Mouse (Mus musculus): ENCODE data around the gene Vapb. TPM values are rescaled to one million over a fixed set of nuclear protein-coding genes. Genes with fewer than 3 reads are reported as not detected.

The Vapb gene
- total RNA-seq, 2 experiments from 2014 or later = 122 to 127 TPM

- intact Hi-C loops (cut with DNase I) = no loop called here
- DNase-seq = no peak
Observed at GRCm38 (mm10) chr2:173730444-173730966, 6.8 kb upstream of the Vapb start.

DNA sequence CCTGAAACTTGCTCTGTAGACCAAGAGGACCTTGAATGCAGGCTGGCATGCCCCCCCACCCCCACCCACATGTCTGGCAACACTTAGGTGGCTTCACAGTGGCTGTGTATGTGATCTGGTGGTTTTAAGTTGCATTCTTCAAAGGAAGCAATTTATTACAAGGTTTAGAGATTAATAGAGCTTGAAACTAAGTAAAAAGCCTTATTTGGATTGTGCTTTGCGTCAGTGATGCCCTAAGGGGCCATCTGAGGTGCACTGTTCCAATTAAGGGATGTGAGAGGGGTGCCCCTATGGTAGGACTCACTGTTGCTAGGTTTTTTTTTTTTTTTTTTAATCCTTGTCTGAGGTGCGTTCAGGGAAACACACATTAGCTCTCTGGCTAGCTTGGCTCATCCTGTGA, 2.9 kb upstream of the Vapb start:
- DNase-seq = no peak
- intact Hi-C loops (cut with DNase I) = no loop called here

DNA sequence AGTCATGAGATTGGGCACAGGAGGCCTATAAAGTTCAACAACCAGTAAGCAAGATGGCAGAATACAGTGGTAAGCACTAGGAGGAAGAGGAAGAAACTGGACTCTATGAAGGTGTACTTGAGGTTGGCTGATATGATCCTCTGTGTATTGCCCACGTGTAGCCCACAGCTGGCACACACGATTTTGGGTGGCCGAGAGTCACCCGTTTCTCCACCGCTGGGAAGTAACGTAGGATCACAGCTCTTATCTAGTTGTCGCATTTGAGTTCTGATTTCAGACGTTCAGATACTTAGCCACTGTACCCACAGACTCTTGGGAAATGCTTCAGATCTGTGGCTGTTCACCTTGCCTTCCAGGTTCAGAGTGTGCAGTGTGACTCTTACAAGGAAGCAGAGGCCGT, 921 bp downstream of the Vapb start:
- no peak for DNase-seq
- intact Hi-C loops (cut with DNase I) = no loop called here

- no peak for DNase-seq
- intact Hi-C loops (cut with DNase I) = no loop called here
Observed at GRCm38 (mm10) chr2:173739107-173739506, 1.8 kb downstream of the Vapb start.

GRCm38 (mm10) chr2:173742090-173742489, 4.8 kb downstream of the Vapb start:
- intact Hi-C loops (cut with DNase I) = loop anchor here (5.0 kb wide), 1 partner anchor 40 kb away; no protein-coding TSS in a partner anchor
- no peak for DNase-seq

DNA sequence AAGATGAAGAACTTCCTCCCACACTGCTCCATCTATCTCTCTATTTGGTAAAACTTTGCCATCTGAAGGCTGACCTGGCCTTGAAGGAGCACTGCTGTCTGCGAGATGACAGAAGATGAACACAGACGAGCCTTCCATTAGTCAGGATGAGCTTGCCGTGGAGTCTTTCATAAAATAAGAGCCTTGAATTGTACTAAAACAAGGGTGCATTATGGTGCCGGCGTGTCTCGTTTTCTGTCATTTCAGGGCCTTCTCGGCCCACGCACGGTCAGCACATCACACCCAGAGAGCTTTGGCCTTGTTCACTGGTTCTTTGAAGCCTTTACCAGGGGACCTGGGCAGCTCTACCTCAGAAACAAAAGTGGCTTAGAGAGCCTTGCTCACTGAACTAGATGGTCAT, 5.4 kb downstream of the Vapb start:
- no peak for DNase-seq
- intact Hi-C loops (cut with DNase I) = loop anchor here (5.0 kb wide), 1 partner anchor 40 kb away; no protein-coding TSS in a partner anchor

- intact Hi-C loops (cut with DNase I) = loop anchor here (5.0 kb wide), 1 partner anchor 38 kb away; no protein-coding TSS in a partner anchor
- no peak for DNase-seq
Observed at GRCm38 (mm10) chr2:173744070-173744815, 6.9 kb downstream of the Vapb start.

DNA sequence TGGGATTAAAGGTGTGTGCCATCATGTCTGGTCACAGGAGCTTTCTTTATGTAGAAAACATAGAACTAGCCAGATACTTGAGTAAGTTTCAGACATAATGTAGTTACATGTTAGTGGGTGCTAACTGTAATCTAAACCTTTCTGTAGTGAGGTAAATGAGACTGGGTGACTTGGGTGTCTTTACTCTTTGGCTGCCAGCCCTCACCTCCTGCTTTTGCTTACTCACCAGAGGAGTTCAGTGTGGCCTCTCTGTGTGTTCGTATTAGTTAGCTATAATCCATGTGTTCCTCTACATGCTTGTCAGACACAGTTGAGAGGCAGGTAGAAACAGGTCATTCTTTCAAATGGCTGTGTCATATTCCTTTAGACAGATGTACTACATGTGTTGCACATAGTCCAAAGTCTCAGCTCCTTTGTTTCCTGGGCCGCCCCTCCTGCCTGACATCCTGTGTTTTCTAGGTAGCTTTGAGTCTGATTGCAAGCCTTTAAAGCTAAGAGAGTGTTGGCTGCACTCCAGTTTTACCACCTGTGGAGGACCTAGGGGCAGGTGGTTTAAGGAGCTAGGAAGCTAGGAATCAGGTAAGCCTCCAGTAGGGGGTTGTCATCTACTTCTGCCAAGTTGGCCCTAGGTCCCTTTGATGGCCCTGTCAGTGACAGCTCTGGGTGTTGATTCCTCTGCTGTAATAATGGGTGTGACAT, 11.8 kb downstream of the Vapb start:
- no peak for DNase-seq
- intact Hi-C loops (cut with DNase I) = no loop called here

- no peak for DNase-seq
- intact Hi-C loops (cut with DNase I) = no loop called here
Observed at GRCm38 (mm10) chr2:173755433-173756144, 18.3 kb downstream of the Vapb start.

DNA sequence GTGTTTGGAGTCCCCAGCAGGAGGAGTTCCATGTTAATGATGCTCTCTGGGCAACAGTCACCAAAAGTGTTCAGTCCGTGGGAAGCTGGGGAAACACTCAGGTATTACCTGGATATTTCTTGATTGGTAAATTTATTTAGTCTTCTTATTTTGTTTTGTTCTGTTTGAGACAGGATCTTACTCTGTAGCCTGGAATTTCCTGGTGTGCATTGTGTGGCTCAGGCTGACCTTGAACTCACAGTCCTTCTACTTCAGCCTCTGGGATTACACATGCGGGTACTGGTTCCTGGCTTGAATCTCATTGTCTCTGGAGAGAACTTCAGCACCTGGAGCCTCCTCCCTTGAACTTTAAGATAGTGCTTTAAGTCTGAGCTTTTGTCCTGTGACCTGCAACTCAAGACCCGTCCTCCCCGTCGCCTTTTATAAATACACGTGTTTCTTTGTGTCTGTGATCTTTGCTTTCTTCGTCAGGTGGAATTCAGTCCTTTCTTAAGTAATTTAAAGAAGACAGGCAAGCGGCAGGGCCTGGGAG, 20.4 kb downstream of the Vapb start:
- intact Hi-C loops (cut with DNase I) = no loop called here

GRCm38 (mm10) chr2:173760607-173761006, 23.3 kb downstream of the Vapb start:
- intact Hi-C loops (cut with DNase I) = no loop called here

More for the DNA sequence above, 20.4 kb downstream of the Vapb start:
- no peak for DNase-seq

GRCm38 (mm10) chr2:173764629-173765028, 27.3 kb downstream of the Vapb start:
- DNase-seq = no peak
- intact Hi-C loops (cut with DNase I) = no loop called here

More at GRCm38 (mm10) chr2:173760607-173761006, 23.3 kb downstream of the Vapb start:
- no peak for DNase-seq

- intact Hi-C loops (cut with DNase I) = no loop called here
Observed at GRCm38 (mm10) chr2:173767959-173768595, 30.8 kb downstream of the Vapb start.

DNA sequence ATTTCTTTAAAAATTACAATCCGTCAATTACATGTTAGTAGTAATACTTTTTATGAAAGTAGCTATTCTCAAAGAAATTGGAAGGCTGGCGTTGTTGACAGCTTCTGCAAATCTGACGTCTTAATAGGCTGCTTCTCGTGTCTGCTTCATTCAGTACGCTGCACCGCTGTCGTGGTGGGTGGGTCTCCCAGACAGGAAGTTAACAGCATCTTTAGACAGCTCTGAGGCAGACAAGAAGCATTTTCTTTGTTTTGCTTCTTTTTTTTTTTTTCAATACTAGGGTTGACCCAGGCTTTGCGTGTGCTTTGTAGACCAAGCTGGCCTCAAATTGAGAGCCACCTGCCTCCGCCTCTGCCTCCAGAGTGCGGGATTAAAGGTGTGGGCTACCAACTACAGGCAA, 31.9 kb downstream of the Vapb start:
- intact Hi-C loops (cut with DNase I) = no loop called here
- DNase-seq = no peak

More at GRCm38 (mm10) chr2:173767959-173768595, 30.8 kb downstream of the Vapb start:
- DNase-seq = no peak

GRCm38 (mm10) chr2:173770620-173771019, 33.3 kb downstream of the Vapb start:
- no peak for DNase-seq
- intact Hi-C loops (cut with DNase I) = no loop called here

GRCm38 (mm10) chr2:173771706-173772105, 34.4 kb downstream of the Vapb start:
- intact Hi-C loops (cut with DNase I) = no loop called here

GRCm38 (mm10) chr2:173775556-173775955, 38.2 kb downstream of the Vapb start:
- no peak for DNase-seq
- intact Hi-C loops (cut with DNase I) = no loop called here

More at GRCm38 (mm10) chr2:173771706-173772105, 34.4 kb downstream of the Vapb start:
- DNase-seq = no peak

- DNase-seq = no peak
- intact Hi-C loops (cut with DNase I) = no loop called here
Observed at GRCm38 (mm10) chr2:173776108-173776507, 38.8 kb downstream of the Vapb start.

GRCm38 (mm10) chr2:173780931-173781330, 43.6 kb downstream of the Vapb start:
- no peak for DNase-seq
- intact Hi-C loops (cut with DNase I) = loop anchor here (5.0 kb wide), 1 partner anchor 39 kb away; no protein-coding TSS in a partner anchor

- intact Hi-C loops (cut with DNase I) = loop anchor here (5.0 kb wide), 1 partner anchor 42 kb away; no protein-coding TSS in a partner anchor
- no peak for DNase-seq
Observed at GRCm38 (mm10) chr2:173784366-173784765, 47.1 kb downstream of the Vapb start.

Data from heart, postnatal 36 days (tissue).